Mouse (Mus musculus): Measurements from ENCODE around the gene Ruvbl2.

DNA sequence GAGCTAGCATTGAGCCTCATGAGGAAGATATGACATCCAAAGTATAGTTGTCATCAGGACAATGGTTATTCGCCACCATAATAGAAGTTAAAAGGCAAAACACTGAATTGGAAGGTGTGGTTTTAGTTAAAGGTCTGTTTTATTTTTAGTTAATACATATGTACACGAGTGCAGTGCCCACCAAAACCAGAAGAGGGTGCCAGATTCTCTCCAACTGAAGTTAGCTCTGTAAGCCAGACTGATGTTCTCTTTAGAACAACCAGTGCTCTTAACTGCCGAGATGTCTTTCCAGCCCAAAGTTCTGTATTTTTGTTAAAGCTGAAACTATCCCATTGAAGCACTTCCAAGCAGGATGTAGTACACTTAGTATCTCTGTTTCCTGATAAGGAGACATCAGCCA lies 33.0 kb upstream of the Ruvbl2 start:
- TF ChIP-seq POLR2A (IDR thresholded peaks at IDR 0.05; ENCODE audit: borderline replicate concordance, extremely low read depth, insufficient read depth, insufficient read length, poor library complexity, severe bottlenecking) (no peak), CTCF (IDR thresholded peaks at IDR 0.05; ENCODE audit: borderline replicate concordance, extremely low read depth, insufficient read depth, insufficient read length) (peak; percentile 69; the same call in 1 of the 2 replicates)
